Mouse (Mus musculus) naive thymus-derived CD4-positive, alpha-beta T cell, adult 5 months (primary cell): ENCODE measurements around the gene Trcg1. TPM values are rescaled to one million over a fixed set of nuclear protein-coding genes. Genes with fewer than 3 reads are reported as not detected.

Experiments used
- polyA plus RNA-seq: library from polyadenylated mRNA; unstranded; fragments of 100-300 nt; shearing (Covaris generic); gene quantifications from one replicate; pipeline ENCODE4 v1.2.1, GENCODE M21; 2017

Gene Trcg1
- not detected for polyA plus RNA-seq

GRCm38 (mm10) chr9:57236256-57236655, at the start of gene Trcg1:
TSS of gene Trcg1 (plus strand) at chr9:57236556.

GRCm38 (mm10) chr9:57261913-57262794, 25.8 kb downstream of the Trcg1 start, which contains the start of gene 1700017B05Rik:
TSS of gene 1700017B05Rik (minus strand) at chr9:57262612.

Other genes starting within 250 kb of the Trcg1 start
- gene Ptpn9, start 241.6 kb upstream of the Trcg1 start, polyA plus RNA-seq, result 11.8 TPM
- gene Sin3a, start 164.5 kb upstream of the Trcg1 start, polyA plus RNA-seq, result 38.9 TPM
- gene Man2c1, start 105.9 kb upstream of the Trcg1 start, polyA plus RNA-seq, result 123 TPM
- gene Neil1, start 88.3 kb upstream of the Trcg1 start, polyA plus RNA-seq, result 107 TPM
- gene Commd4, start 78.2 kb upstream of the Trcg1 start, polyA plus RNA-seq, result 202 TPM
- gene 1700017B05Rik, start 26.1 kb downstream of the Trcg1 start, polyA plus RNA-seq, result 60.7 TPM
- 155 TPM for gene Ppcdc, start 203.6 kb downstream of the Trcg1 start, polyA plus RNA-seq
- 0.10 TPM for gene Scamp5, start 231.5 kb downstream of the Trcg1 start, polyA plus RNA-seq